Mouse (Mus musculus) kidney, postnatal 4 days (tissue): Measurements from ENCODE around the gene Mustn1.

Experiments used
- DNase-seq, 2 experiments: peaks; one replicate each; pipeline ENCODE4 v3.0.0; 2021; ENCODE audit warnings: mixed read lengths in 2 of 2

The Mustn1 gene

DNA sequence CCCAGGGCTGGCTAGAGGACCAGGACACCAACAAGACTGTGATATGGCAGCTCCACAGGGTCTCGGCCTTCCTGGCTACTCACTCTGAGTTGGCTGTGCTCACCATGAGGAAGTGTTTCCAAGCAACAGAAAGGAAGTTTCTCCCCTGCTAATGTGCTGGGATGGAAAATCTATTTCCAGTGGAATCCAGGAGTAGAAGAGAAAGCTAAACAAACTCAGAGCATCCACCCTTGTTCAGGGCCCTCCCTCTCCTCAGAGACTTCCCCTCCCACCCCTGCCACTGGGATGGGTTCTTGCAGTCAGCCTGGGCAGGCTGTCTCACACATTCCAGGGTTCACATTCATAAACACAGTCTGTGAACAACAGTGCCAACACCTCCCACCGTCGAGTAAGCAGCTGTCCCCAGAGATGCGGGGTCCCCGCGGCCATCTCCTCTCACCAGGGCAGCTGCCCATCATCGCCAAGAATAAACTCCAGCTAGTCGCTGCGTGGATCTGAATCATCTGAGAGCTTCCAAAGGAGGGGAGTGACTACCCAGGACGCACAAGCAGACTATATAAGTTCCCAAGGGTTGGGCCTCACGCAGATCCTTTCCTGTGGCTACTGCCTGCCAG lies at the start of gene Mustn1:
Mustn1 (plus strand) TSS at position 243 of the 614 bp plus-strand sequence.
- peak; percentile 34 to 55 for DNase-seq

DNA sequence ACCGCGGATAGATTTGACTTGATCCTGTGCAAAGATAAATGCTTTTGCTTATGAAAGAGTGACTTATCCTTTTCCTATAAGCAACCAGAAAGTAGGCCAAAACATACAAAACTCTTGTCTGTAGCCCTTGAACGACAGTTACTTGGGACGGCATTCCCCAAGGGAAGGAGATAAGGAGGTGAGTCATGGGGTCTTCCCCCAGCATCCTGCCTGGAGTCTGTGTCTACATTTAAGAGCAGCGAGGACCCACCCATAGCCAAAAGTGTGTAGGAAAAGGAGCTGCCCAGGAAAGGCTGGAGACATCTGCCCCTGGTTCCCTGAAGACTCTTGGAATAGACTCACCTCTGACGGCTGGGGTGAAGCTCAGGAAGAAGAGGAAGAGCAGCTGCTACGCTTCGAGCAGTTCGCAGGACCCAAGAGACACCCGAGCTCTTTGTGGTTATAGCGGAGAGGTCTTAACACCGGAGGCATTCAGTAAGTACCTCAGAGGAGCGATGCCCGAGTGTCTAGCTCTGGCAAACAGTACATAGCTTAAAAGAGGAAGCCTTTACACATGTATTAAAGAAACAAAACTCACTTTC lies 41.5 kb upstream of the Mustn1 start:
- DNase-seq: no peak

DNA sequence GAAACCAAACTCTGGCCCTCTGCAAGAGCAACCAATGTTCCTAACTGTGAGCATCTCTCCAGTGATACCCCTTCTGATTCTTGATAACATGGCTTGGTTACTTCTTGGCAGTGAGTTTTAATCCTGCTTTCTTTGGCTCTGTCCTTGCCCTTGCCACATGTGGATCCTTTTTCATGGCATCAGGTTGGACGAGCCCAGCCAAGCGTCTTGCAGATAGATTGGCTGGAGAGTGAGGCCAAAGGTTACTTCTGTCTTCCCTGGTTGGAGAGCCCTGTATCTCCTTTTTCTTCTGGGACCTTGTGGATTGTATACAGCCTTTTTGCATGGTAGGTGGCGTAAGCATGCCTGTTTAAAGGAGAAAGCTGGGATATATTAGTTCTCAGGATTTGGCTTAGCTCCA lies 35.3 kb upstream of the Mustn1 start:
- no peak for DNase-seq

DNA sequence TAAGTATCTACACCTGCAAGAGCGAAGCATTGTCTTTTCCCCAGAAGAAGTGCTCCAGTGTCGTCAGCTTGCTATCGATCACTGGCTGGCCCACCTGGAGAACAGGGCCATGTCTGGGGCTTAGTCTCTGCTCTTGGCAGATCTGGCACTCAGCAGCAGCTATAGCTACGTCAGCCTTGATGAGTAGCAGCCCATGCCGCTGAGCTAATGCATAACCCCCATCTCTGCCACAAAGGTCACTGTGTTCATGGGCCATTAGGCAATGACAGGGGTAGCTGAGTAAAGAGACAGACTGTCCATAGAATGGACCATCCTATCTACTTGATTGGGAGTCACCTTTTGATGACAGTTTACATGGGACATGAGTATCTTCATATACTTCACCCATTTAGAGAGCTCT lies 28.5 kb upstream of the Mustn1 start:
- no peak for DNase-seq

- DNase-seq: no peak
Measured at GRCm38 (mm10) chr14:30852325-30852724, 26.7 kb upstream of the Mustn1 start.

GRCm38 (mm10) chr14:30855316-30855715 lies 23.7 kb upstream of the Mustn1 start:
- DNase-seq: no peak

DNA sequence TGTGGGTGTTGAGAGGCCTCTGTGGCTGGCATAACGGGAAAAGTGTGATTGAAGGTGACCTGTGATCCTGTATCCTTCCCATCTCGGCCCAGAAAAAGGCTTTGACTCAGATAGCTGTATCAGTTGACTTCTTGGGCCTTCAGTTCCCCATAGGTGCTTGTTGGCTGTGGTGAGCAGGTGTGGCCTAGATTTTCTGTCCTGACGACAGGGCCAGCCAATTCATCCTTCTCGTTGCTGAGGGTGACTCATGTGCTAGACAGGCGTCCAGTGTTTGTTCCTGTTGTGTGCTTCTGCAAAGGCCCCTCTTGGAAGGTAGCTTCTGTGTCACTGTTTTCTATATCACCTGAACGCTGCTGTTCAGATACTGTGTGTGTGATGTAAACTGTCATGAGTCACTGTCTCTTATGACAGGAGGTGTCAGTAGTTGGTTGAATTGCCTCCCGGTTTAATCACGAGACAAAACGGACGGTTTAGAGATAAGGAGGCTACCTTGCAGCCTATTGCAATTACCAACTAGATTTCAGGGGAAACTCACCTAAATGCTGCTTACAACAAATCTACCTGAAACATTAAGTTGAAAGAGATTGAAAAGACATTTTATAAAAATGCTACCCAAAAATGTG lies 22.0 kb upstream of the Mustn1 start:
- DNase-seq: no peak

- DNase-seq: no peak
Measured at GRCm38 (mm10) chr14:30857990-30858389, 21.0 kb upstream of the Mustn1 start.

- no peak for DNase-seq
Measured at GRCm38 (mm10) chr14:30861421-30862125, 17.4 kb upstream of the Mustn1 start.

- DNase-seq: no peak
Measured at GRCm38 (mm10) chr14:30862368-30862767, 16.6 kb upstream of the Mustn1 start.

DNA sequence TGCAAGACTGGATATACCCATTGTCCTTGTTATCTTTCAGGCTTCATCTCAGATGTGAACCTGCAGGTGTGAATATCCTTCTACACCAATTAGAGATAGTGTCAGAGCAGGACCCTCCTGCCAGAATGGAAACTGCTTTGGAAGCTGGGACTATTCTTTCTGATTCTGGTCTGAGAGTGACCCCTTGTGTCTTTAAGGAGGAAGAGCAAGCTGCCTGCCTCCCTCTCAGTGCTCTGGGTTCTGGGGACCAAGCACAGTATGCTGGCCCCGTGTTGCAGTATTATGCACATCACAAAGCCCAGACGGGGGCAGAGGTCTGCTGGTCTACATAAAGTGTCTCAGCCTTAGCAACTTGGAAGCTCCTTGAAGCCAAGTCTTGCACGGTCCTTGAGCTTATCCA lies 13.7 kb upstream of the Mustn1 start:
- DNase-seq: no peak

DNA sequence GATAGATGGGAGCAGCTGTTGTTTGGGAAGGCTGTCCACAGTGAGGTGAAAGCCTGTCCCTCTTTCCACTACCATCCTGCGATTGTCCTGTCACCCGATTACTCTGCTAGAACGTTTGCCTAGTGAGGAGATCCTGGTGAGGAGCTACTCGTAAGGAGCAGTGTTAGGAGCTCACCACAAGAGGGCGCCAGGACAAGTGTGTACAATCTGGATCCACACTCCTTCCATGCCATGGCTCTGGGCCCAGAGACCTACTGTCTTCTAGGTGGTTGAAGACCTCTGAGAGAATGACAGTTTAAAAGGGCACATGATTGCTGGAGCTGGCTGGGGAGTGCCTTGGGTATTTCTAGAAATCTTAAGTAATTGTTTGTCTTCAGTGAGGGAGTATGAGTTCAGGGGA lies 12.0 kb upstream of the Mustn1 start:
- peak; percentile 86 to 89 for DNase-seq

GRCm38 (mm10) chr14:30868826-30869225 lies 10.2 kb upstream of the Mustn1 start:
- no peak for DNase-seq

- no peak for DNase-seq
Measured at GRCm38 (mm10) chr14:30869391-30869801, 9.6 kb upstream of the Mustn1 start.

DNA sequence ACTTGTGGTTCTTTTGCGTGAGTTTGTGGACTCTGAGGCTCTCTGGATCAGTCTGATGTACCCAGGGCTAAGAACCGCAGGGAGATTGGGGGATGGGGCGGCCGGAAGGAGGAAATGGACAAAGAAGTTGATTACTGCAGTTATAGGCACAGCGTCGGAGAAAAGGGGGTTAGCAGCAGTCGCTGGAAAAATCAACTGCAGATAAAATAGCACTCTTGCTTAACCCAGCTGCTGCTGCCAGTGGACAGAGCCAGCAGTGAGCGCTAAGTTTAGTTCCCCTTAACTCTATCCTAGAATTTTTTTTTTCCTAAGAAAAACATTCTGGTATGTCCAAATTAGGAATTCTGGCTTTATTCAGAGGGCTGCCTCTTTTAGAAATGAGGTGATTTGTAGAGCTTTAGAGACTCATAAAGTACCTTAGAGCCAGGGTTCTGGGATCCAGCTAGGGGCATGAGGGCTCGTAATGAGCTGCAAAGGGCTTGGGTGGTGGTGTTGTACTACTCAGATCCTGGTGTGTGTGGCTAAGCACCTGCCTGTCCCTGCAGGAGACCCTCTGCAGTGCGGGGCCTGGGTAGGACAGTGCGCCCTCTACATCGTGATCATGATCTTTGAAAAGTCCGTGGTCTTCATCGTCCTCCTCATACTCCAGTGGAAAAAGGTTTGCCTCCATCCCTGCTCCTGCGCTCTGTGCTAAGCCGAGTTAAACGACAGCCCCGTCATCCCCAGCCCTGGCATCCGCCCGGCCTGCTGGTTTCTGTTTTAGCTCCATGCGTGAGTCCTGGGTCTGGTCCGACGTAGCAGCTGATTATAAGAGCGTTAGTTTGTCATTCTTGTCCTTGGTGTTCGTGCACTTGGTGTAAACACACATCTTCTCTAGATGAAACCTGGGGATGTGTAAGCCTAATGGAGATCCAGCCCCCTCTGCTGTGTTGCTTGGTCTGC lies 8.5 kb upstream of the Mustn1 start:
- DNase-seq: peak; percentile 62 to 69

DNA sequence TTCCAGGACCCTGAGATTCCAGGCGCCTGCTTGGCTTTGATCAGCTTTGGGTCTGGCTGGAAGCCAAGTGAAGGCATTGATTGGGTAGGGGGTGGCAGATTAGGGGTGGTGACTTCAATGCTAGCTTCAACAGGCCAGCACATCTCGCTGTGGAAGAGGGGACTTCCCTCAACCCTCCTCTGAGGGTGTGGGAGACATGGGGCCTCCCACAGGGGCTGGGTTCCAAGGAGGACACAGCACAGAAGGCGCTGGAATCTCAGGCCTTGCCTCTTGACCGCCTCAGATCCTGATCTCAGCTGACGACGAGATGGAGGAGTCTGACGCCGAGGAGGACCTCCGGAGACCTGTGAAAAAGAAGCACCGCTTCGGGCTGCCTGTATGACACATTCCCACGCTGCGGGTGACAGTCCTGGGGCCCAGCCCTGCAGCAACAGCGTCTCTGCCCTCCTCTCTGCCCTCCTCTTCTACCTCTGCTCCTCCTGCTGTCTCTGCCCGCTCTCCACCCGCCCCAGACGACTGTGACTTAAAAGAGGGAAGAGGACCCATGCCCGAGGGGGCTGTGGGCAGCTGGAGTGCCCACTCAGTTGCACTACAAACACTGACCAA lies 4.8 kb upstream of the Mustn1 start:
- DNase-seq: peak; percentile 36 to 54

DNA sequence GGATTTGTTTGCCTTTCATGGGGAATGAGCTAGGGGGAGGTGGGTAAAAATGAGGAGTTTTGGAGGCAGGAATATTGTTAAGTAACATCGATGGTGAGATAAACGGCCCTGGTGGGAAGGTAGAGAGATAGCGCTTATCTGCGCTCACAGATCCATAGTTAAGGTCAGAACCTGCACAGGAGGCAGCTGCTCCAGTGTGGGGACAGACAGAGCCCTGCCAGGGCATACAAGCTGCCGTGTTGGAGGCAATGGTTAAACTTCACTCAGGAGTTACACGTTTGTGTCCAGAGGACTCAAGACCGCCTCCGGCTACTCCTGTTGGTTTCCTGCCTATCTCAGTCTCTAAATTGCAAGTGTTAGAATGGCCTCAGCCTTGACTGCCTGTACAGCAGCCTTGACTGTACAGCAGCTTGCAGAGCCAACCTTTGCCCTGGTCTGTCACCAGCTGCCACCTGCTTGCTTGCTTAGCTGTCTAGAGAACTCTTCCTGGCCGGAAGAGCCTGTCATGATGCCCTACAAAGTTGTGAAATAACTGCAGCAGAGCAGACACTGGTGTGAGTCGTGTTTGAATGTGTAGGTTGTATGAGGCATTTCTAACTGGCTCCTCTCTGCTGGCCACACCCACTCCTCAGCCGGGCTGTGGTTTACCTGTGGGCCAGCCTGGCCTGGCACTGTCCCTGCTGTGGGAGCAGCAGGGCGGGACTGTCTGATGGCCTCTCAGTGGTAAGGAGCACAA lies 3.7 kb upstream of the Mustn1 start:
- peak in 1 of 2 experiments; percentile 45 for DNase-seq

- peak; percentile 54 to 70 for DNase-seq
Measured at GRCm38 (mm10) chr14:30875955-30876354, 3.0 kb upstream of the Mustn1 start.

GRCm38 (mm10) chr14:30876451-30876850 lies 2.5 kb upstream of the Mustn1 start:
- DNase-seq: no peak

DNA sequence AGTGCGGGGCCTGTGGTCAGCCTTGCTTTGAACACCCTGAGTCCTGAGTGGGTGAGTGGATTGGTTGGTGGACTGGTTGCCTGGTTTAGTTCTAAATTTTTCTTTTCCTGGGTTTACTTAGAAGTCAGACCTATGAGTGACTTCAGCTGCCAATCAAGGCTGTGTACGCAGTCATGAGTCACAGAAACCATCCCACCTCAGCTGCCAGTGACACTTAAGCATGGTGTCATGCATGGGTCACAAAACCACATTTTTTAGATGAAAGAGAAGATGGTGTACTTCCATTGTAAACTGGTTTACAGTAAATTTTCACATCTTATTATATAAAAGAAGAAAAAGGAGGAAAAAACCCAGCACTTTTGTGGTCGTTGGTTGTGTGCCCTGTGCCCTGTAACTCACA lies 1.2 kb upstream of the Mustn1 start:
- no peak for DNase-seq

DNA sequence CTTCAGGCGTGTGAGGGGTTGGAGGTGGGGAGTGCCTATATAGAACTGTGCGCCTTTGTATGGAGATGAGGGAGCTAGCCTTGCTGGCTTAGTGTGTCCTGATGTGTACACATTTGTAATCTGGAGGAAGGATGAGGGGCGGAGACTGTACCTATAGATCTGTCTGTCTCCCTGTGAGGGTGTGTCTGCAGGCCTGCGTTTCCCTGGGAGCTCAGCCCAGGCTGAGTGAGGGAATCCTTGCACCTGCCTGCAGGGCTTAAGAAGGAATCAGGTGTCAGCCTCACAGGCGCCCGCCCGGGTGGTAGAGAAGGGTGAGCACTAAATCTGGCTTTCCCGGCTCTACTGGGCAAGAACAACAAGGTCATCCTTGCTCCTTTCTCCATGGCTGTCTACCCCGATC lies 794 bp downstream of the Mustn1 start:
- peak in 1 of 2 experiments; percentile 47 for DNase-seq
